Mouse (Mus musculus): ENCODE measurements around the gene Scaf1. TPM values are rescaled to one million over a fixed set of nuclear protein-coding genes. Genes with fewer than 3 reads are reported as not detected.

Scaf1 gene
- polyA plus RNA-seq, 1 experiment from 2014 or later = 40.0 TPM

DNA sequence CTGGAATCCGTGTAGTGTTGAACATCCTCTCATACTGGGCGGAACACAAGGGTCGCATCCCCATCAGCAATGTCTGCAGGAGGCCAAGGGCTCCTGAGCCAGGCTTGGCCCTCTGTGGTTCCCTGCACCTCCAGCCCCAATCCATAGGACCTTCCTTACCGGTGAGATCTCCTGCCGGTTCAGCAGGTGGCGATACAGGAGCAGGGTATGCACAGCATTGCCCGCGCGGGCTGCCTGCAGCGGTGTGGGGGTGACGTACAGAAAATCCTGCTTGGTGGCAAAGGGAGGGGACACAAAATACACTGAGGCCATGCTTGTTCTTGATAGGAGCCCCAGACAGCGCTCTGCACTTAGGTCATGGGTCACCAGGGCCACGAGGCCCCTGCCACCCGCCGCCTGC is 49.5 kb downstream of the Scaf1 start:
- DNase-seq (ENCODE audit: low spot score) (no peak), ATAC-seq (replicated peaks; ENCODE audit: insufficient number of reproducible peaks, low FRiP score, low TSS enrichment, low read depth) (no peak)
- Histone ChIP-seq H3K9me3 (replicated peaks; ENCODE audit: control insufficient read depth, low read length) (no peaks in the 10 kb centered on the region), H3K4me1 (ENCODE audit: control insufficient read depth, insufficient read depth, low read length) (0 out of 2 replicates have a peak, but pooled peaks cover 4% of the 10 kb centered on the region), H3K4me3 (ENCODE audit: low read depth, low read length) (no peak overlapping the region), H3K4me2 (ENCODE audit: low read depth, low read length) (no peak overlapping the region), H3K9ac (replicated peaks; ENCODE audit: low read length) (no peak overlapping the region), H3K27ac (replicated peaks; ENCODE audit: low read depth, low read length) (no peak overlapping the region), H3K36me3 (replicated peaks; ENCODE audit: control insufficient read depth, insufficient read depth, low read depth, low read length) (no peaks in the 10 kb centered on the region), H3K27me3 (ENCODE audit: control insufficient read depth, insufficient read depth, low read length) (no peaks in the 10 kb centered on the region)
- 70% methylated on average over 15 of the region's 15 CpGs for WGBS

DNA sequence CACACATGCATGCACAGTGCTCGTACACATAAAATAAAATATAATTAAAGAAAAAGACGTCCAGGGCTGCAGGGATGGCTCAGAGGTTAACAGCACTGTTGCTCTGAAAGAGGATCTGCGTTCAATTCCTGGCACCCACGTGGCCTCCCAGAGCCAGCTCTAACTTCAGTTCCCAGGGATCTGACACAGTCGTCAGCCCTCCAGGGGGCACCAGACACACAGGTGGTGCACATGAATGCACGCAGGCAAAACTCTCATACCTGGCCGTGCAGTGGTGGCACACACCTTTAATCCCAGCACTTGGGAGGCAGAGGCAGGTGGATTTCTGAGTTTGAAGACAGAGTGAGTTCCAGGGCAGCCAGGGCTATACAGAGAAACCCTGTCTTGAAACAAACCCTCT is 50.2 kb downstream of the Scaf1 start:
- Histone ChIP-seq H3K36me3 (replicated peaks; ENCODE audit: control insufficient read depth, insufficient read depth, low read depth, low read length) (no peaks in the 10 kb centered on the region), H3K4me3 (ENCODE audit: low read depth, low read length) (no peak overlapping the region), H3K4me1 (ENCODE audit: control insufficient read depth, insufficient read depth, low read length) (0 out of 2 replicates have a peak, but pooled peaks cover under 1% of the 10 kb centered on the region), H3K27ac (replicated peaks; ENCODE audit: low read depth, low read length) (no peak overlapping the region), H3K4me2 (ENCODE audit: low read depth, low read length) (no peak overlapping the region), H3K9me3 (replicated peaks; ENCODE audit: control insufficient read depth, low read length) (no peaks in the 10 kb centered on the region), H3K27me3 (ENCODE audit: control insufficient read depth, insufficient read depth, low read length) (no peaks in the 10 kb centered on the region), H3K9ac (replicated peaks; ENCODE audit: low read length) (no peak overlapping the region)
- no peak for DNase-seq (ENCODE audit: low spot score)
- ATAC-seq (replicated peaks; ENCODE audit: insufficient number of reproducible peaks, low FRiP score, low TSS enrichment, low read depth) = no peak
- WGBS = 74% methylated on average over 7 of the region's 7 CpGs

- WGBS = 95% methylated on average over 13 of the region's 13 CpGs
- Histone ChIP-seq H3K36me3 (replicated peaks; ENCODE audit: control insufficient read depth, insufficient read depth, low read depth, low read length) (no peaks in the 10 kb centered on the region), H3K27ac (replicated peaks; ENCODE audit: low read depth, low read length) (no peak overlapping the region), H3K9ac (replicated peaks; ENCODE audit: low read length) (no peak overlapping the region), H3K27me3 (ENCODE audit: control insufficient read depth, insufficient read depth, low read length) (no peaks in the 10 kb centered on the region), H3K9me3 (replicated peaks; ENCODE audit: control insufficient read depth, low read length) (no peaks in the 10 kb centered on the region), H3K4me3 (ENCODE audit: low read depth, low read length) (no peak overlapping the region), H3K4me2 (ENCODE audit: low read depth, low read length) (no peak overlapping the region), H3K4me1 (ENCODE audit: control insufficient read depth, insufficient read depth, low read length) (no peaks in the 10 kb centered on the region)
- ATAC-seq (replicated peaks; ENCODE audit: insufficient number of reproducible peaks, low FRiP score, low TSS enrichment, low read depth) (no peak), DNase-seq (ENCODE audit: low spot score) (no peak)
Observed at GRCm38 (mm10) chr7:44964990-44965389, 51.2 kb downstream of the Scaf1 start.

DNA sequence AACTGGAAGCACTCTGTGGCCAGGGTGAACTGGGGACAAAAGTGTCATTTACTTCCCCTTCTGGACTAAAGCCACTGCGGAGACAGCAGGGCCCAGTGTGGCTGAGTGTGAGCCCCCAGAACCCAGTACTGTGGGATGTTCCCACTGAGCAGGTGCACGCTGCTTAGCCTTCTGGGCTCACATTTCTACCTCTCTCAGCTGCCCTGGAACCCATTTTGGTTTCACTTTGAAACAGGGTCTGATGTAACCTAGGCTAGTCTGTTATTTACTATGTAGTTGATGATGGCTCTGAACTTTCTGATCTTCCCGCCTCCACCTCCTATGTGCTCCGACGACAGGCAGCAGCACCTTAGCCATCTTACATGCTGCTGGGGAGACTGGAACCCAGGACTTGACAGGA is 53.3 kb downstream of the Scaf1 start:
- Histone ChIP-seq H3K4me2 (ENCODE audit: low read depth, low read length) (no peak overlapping the region), H3K9ac (replicated peaks; ENCODE audit: low read length) (no peak overlapping the region), H3K27me3 (ENCODE audit: control insufficient read depth, insufficient read depth, low read length) (no peaks in the 10 kb centered on the region), H3K4me1 (ENCODE audit: control insufficient read depth, insufficient read depth, low read length) (no peaks in the 10 kb centered on the region), H3K36me3 (replicated peaks; ENCODE audit: control insufficient read depth, insufficient read depth, low read depth, low read length) (no peaks in the 10 kb centered on the region), H3K4me3 (ENCODE audit: low read depth, low read length) (no peak overlapping the region), H3K27ac (replicated peaks; ENCODE audit: low read depth, low read length) (no peak overlapping the region), H3K9me3 (replicated peaks; ENCODE audit: control insufficient read depth, low read length) (no peaks in the 10 kb centered on the region)
- no peak for ATAC-seq (replicated peaks; ENCODE audit: insufficient number of reproducible peaks, low FRiP score, low TSS enrichment, low read depth)
- 90% methylated on average over 5 of the region's 5 CpGs for WGBS
- DNase-seq (ENCODE audit: low spot score) = no peak

- no peaks in the 10 kb centered on the region for H3K4me1 ChIP-seq (ENCODE audit: control insufficient read depth, insufficient read depth, low read length)
- DNase-seq (ENCODE audit: low spot score) (no peak), ATAC-seq (replicated peaks; ENCODE audit: insufficient number of reproducible peaks, low FRiP score, low TSS enrichment, low read depth) (no peak)
- no peaks in the 10 kb centered on the region for H3K9me3 ChIP-seq (replicated peaks; ENCODE audit: control insufficient read depth, low read length)
- H3K27ac ChIP-seq (replicated peaks; ENCODE audit: low read depth, low read length) = no peak overlapping the region
- no peaks in the 10 kb centered on the region for H3K36me3 ChIP-seq (replicated peaks; ENCODE audit: control insufficient read depth, insufficient read depth, low read depth, low read length)
- H3K27me3 ChIP-seq (ENCODE audit: control insufficient read depth, insufficient read depth, low read length) = no peaks in the 10 kb centered on the region
- 83% methylated on average over 8 of the region's 8 CpGs for WGBS
- H3K4me2 ChIP-seq (ENCODE audit: low read depth, low read length) = no peak overlapping the region
- H3K9ac ChIP-seq (replicated peaks; ENCODE audit: low read length) = no peak overlapping the region
- no peak overlapping the region for H3K4me3 ChIP-seq (ENCODE audit: low read depth, low read length)
Observed at GRCm38 (mm10) chr7:44962337-44962736, 53.8 kb downstream of the Scaf1 start.

- DNase-seq (ENCODE audit: low spot score) = no peak
- Histone ChIP-seq H3K4me2 (ENCODE audit: low read depth, low read length) (no peak overlapping the region), H3K27ac (replicated peaks; ENCODE audit: low read depth, low read length) (no peak overlapping the region), H3K36me3 (replicated peaks; ENCODE audit: control insufficient read depth, insufficient read depth, low read depth, low read length) (no peaks in the 10 kb centered on the region), H3K9ac (replicated peaks; ENCODE audit: low read length) (no peak overlapping the region), H3K4me1 (ENCODE audit: control insufficient read depth, insufficient read depth, low read length) (no peaks in the 10 kb centered on the region), H3K9me3 (replicated peaks; ENCODE audit: control insufficient read depth, low read length) (no peaks in the 10 kb centered on the region), H3K27me3 (ENCODE audit: control insufficient read depth, insufficient read depth, low read length) (no peaks in the 10 kb centered on the region), H3K4me3 (ENCODE audit: low read depth, low read length) (no peak overlapping the region)
- no peak for ATAC-seq (replicated peaks; ENCODE audit: insufficient number of reproducible peaks, low FRiP score, low TSS enrichment, low read depth)
- 92% methylated on average over 13 of the region's 13 CpGs for WGBS
Observed at GRCm38 (mm10) chr7:44960512-44960910, 55.7 kb downstream of the Scaf1 start.

- H3K36me3 ChIP-seq (replicated peaks; ENCODE audit: control insufficient read depth, insufficient read depth, low read depth, low read length) = no peaks in the 10 kb centered on the region
Observed at GRCm38 (mm10) chr7:44959874-44960511, 56.2 kb downstream of the Scaf1 start.

GRCm38 (mm10) chr7:44959281-44959680 is 56.9 kb downstream of the Scaf1 start:
- ATAC-seq (replicated peaks; ENCODE audit: insufficient number of reproducible peaks, low FRiP score, low TSS enrichment, low read depth) (no peak), DNase-seq (ENCODE audit: low spot score) (no peak)
- H3K4me2 ChIP-seq (ENCODE audit: low read depth, low read length) = no peak overlapping the region
- no peaks in the 10 kb centered on the region for H3K27me3 ChIP-seq (ENCODE audit: control insufficient read depth, insufficient read depth, low read length)
- no peaks in the 10 kb centered on the region for H3K36me3 ChIP-seq (replicated peaks; ENCODE audit: control insufficient read depth, insufficient read depth, low read depth, low read length)
- H3K9ac ChIP-seq (replicated peaks; ENCODE audit: low read length) = no peak overlapping the region
- H3K27ac ChIP-seq (replicated peaks; ENCODE audit: low read depth, low read length) = no peak overlapping the region
- H3K9me3 ChIP-seq (replicated peaks; ENCODE audit: control insufficient read depth, low read length) = no peaks in the 10 kb centered on the region
- H3K4me1 ChIP-seq (ENCODE audit: control insufficient read depth, insufficient read depth, low read length) = no peaks in the 10 kb centered on the region
- H3K4me3 ChIP-seq (ENCODE audit: low read depth, low read length) = no peak overlapping the region
- WGBS = 90% methylated on average over 8 of the region's 8 CpGs

More at GRCm38 (mm10) chr7:44959874-44960511, 56.2 kb downstream of the Scaf1 start:
- ATAC-seq (replicated peaks; ENCODE audit: insufficient number of reproducible peaks, low FRiP score, low TSS enrichment, low read depth) (no peak), DNase-seq (ENCODE audit: low spot score) (no peak)
- Histone ChIP-seq H3K9me3 (replicated peaks; ENCODE audit: control insufficient read depth, low read length) (no peaks in the 10 kb centered on the region), H3K27ac (replicated peaks; ENCODE audit: low read depth, low read length) (no peak overlapping the region), H3K4me1 (ENCODE audit: control insufficient read depth, insufficient read depth, low read length) (no peaks in the 10 kb centered on the region), H3K27me3 (ENCODE audit: control insufficient read depth, insufficient read depth, low read length) (no peaks in the 10 kb centered on the region), H3K4me2 (ENCODE audit: low read depth, low read length) (no peak overlapping the region), H3K9ac (replicated peaks; ENCODE audit: low read length) (no peak overlapping the region), H3K4me3 (ENCODE audit: low read depth, low read length) (no peak overlapping the region)
- WGBS = 87% methylated on average over 10 of the region's 10 CpGs

All from embryonic facial prominence, embryonic 11.5 days (tissue).